Mouse (Mus musculus) heart, postnatal 4 days (tissue): Measurements from ENCODE around the gene Rsc1a1. TPM values are rescaled to one million over a fixed set of nuclear protein-coding genes. Genes with fewer than 3 reads are reported as not detected.
A peak's percentile ranks its signal among the peaks of the same experiment; 100 is the strongest.

Experiments used
- DNase-seq: peaks from one replicate; pipeline ENCODE4 v3.0.0; 2021
- total RNA-seq, 2 experiments: library from RNA; stranded (reverse); gene quantifications; 2 replicates each; pipeline ENCODE4 v1.2.3; 2021

Rsc1a1 gene
- total RNA-seq, result 1 to 10 TPM; 1.6 to 4.0 TPM

DNA sequence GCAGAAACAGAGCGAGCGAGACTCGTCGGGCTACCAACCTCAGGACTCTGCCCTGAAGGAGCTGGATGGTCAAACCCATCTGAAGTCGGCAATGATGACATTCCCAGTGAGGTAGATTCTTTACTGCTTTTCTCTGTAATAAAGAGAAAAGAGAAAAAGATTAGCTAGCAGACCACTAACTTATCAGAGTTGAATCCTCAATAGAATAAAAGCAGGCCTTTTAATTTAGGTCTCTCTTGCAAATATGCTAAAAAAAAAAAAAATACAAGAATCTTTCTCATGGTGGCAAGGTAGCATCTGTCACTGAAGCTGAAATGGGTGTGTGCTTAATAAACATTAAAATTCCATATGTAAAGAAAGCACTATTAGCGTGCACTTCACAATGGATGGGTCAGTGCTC, at the start of gene Rsc1a1:
TSS of gene Rsc1a1 (minus strand) at position 101 of the 400 bp plus-strand sequence.
- no peak for DNase-seq

GRCm38 (mm10) chr4:141735206-141735560, 49.8 kb upstream of the Rsc1a1 start:
- DNase-seq, result no peak

GRCm38 (mm10) chr4:141734446-141735205, 49.2 kb upstream of the Rsc1a1 start:
- peak; percentile 88 for DNase-seq

GRCm38 (mm10) chr4:141731766-141732165, 46.4 kb upstream of the Rsc1a1 start:
- DNase-seq, result no peak

GRCm38 (mm10) chr4:141730401-141730800, 45.0 kb upstream of the Rsc1a1 start:
- DNase-seq, result no peak

- no peak for DNase-seq
These were observed 43.9 kb upstream of the Rsc1a1 start for GRCm38 (mm10) chr4:141729266-141729665.

DNA sequence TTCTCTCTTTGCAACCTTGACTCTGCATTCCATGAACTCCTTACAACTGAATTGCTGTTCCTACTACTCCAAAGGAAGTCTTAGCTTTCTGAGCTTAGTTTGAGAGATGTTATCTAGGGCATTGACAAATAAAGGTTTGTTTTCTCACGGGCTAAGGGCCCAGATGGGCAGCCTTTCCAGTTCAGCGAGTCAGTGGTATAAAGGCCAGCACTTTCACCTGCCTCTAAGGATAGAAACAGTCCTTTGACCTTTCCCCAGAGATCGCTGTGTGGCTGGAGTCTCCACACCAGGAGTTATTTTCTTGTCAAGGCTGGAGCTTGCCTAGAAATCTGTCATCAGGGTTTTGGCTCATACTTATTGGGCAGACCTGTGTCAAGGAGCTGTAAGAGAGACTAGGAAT, 40.3 kb upstream of the Rsc1a1 start:
- DNase-seq, result no peak

GRCm38 (mm10) chr4:141725277-141725676, 39.9 kb upstream of the Rsc1a1 start:
- no peak for DNase-seq

GRCm38 (mm10) chr4:141724594-141724993, 39.2 kb upstream of the Rsc1a1 start:
- no peak for DNase-seq

DNA sequence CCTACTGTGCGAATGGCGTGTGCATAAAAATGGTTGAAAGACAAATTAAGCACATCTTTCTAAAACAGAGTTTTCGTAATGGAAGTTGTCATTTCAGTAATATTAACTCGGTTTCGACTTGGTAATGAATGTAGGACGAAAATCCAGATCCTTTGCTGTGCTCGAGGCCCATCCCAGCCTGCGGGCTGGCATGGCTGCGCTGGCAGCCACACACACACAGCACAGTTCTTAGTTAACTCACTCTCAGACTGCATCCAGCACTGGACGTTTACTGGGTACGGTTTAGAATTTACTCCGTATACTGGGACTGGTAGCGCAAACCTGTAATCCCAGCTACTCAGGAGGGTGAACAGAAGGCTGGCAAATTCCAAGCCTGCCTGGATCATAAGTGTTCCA, 38.3 kb upstream of the Rsc1a1 start:
- DNase-seq, result no peak

- DNase-seq, result peak; percentile 93
These were observed 37.6 kb upstream of the Rsc1a1 start, which contains the start of gene Ddi2 for GRCm38 (mm10) chr4:141722731-141723672. Gene Ddi2 (minus strand): TSS chr4:141723419.

DNA sequence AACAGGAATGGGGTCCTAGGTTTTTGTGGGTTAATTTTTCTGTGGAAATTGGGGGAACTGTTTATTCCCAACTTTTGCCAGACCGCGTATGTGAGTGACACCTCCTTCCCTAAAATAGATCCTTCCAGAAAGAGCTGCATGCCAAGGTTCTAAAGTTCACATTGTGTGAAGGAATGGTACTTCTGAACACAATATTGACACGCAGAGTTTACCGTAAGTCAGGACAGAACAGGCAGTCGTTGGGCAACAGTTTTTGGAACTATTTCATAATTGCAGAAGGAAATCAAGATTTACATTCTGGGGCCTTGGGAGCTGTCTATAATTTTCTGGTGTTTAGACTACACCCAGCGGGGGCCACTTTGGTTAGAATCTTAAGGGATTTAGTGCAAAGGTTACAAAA, 36.6 kb upstream of the Rsc1a1 start:
- DNase-seq, result no peak

DNA sequence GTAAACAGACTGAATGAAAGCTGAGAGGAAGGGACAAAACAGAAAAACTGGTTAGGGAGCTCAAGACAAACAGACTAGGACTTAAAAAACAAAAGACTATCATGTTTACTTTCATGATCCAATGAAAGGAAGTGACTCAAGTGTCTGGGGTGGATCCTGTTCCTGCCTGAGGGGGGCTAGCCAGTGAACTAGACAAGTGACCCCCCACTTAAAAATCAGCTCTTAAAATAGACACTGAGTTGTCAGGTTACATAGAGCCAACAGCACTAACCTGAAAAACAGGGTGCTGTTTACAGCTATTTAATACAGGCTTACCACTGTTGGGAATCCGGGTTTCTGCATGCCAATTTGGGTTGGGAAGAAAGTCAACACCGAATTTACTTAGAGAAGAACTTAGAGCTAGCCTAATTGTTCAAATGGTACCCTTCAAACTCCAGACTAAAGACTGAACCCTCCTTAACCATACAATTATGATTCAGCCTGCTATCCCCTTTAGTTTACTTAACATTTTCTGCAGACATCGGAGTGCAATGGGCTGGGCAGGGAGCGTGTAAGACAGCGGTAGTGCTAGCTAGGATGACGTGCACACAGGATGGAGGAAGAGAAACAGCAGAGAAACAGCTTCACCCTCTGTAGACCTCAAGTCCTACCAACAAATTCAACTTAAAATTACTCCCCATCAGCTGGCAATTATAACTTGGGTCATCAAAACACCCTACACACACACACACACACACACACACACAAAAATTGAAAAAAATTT, 35.5 kb upstream of the Rsc1a1 start:
- no peak for DNase-seq

DNA sequence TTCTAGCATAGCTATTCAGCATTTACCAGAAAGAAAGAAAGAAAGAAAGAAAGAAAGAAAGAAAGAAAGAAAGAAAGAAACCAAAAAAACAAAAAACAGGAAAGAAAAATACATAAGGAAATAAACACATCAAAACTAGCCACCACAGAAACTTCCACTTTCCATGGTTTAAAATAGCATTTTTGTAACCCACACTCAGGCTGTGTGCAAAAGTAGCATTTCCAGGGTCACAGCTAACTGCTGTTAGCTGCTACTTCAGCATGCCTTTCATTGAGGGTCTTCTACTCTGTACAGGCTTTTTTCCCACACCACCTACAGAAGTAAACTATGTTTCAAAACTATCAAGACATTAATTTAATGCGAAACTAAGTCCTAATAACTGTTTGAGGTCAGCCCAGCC, 33.9 kb upstream of the Rsc1a1 start:
- no peak for DNase-seq

- no peak for DNase-seq
These were observed 32.2 kb upstream of the Rsc1a1 start for GRCm38 (mm10) chr4:141717633-141718032.

DNA sequence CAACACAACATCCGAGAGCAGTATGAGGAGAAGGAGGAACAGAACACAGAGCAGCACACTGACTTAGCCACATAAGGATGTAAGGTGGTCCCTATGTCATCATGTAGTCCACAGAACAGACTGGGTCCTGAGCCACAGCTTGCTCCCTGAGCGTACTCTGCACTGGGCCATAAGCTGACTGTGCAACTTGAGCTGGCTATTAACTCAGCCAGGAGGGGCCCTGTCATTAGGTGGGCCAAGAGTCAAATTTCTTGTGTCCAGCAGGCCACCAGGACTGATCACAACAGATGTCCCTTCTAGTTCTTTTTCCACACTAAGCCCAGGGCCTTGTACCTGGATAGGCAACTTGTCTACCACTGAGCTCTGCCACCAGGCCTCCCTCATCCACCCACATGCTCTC, 29.6 kb upstream of the Rsc1a1 start:
- DNase-seq, result no peak

- no peak for DNase-seq
These were observed 28.3 kb upstream of the Rsc1a1 start for GRCm38 (mm10) chr4:141713598-141714142.

DNA sequence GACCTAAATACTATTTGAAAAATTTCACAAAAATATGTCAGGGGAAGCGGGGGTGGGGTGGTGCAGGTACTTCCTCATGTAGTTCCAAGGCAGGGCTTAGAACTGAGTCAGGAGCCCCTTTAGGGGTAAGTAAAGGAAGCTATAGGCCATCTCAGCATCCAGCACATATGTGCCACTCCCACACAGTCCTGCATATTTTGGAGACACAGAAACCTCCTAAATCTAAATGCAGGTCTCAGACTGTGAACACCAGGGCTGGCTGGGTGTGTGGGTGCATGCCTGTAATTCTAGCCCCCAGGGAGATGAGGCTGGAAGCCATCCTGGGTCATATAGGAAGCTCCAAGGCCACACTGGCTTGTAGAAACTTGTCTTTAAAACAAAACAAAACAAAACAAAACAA, 25.9 kb upstream of the Rsc1a1 start:
- no peak for DNase-seq

DNA sequence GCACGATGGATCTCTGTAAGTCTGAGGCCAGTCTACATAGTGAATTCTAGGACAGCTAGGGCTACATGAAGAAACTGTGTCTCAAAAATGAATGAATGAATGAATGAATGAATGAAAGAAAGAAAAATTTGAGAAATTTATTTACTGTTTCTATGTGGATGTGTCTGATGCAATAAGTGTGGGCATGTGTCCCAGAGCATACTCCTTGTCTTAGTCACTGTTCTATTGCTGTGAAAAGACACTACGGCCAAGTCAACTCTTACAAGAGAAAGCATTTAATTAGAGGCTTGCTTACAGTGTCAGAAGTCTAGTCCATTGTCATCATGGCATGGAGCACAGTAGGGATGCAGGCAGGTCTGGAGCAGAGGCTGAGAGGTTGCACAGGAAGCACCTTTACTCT, 23.6 kb upstream of the Rsc1a1 start:
- no peak for DNase-seq

- DNase-seq, result no peak
These were observed 22.6 kb upstream of the Rsc1a1 start for GRCm38 (mm10) chr4:141708005-141708404.

DNA sequence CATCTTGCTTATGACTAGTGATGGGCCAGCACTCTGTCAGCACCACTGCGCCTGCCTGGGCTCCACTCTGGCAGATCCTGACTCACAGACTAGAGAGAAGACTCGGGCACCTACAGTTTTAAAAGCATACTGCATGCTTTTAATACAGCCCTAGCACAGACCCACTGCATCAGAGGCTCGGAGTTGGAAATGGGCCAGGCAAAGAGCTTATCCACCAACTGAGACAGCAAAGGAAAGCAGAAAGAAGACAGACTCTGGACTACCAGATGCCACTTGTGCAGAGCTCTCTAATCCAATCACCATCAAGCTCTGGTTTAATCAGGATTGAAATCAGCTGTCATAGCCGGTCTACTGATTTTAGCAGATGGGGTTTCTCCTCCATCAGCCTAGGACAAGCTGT, 19.9 kb upstream of the Rsc1a1 start:
- DNase-seq, result peak; percentile 25

DNA sequence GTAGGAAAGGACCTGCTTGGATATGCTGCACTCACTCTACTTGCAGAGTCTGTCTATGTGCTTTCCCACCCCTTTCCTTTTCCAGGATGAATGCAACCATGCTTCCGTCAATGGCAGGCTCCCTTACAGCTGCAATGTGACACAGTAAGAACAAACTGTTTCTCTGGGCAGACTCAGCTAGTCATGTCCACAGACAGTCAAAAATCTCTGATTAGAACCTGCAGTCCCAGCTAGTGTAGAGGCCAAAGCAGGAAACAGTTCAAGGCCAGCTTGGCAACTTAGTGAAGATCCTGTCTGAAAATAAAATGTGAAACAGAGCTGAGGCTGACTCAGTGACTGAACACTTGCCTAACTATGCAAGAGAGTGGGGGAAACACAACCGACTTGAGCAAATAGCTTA, 19.2 kb upstream of the Rsc1a1 start:
- DNase-seq, result no peak

- no peak for DNase-seq
These were observed 9.3 kb upstream of the Rsc1a1 start for GRCm38 (mm10) chr4:141694719-141695118.
